Mouse (Mus musculus) T-helper 2 cell (primary cell): Measurements from ENCODE around the gene Fam229a.

Source experiments
- in situ Hi-C: fragments of 300-600 bp; cut with MboI, MseI; formaldehyde crosslinking; loops from one replicate; pipeline ENCODE4 v1.15.1; 2025; ENCODE audit warnings: high pct_unique_total_duplicates

Fam229a gene

DNA sequence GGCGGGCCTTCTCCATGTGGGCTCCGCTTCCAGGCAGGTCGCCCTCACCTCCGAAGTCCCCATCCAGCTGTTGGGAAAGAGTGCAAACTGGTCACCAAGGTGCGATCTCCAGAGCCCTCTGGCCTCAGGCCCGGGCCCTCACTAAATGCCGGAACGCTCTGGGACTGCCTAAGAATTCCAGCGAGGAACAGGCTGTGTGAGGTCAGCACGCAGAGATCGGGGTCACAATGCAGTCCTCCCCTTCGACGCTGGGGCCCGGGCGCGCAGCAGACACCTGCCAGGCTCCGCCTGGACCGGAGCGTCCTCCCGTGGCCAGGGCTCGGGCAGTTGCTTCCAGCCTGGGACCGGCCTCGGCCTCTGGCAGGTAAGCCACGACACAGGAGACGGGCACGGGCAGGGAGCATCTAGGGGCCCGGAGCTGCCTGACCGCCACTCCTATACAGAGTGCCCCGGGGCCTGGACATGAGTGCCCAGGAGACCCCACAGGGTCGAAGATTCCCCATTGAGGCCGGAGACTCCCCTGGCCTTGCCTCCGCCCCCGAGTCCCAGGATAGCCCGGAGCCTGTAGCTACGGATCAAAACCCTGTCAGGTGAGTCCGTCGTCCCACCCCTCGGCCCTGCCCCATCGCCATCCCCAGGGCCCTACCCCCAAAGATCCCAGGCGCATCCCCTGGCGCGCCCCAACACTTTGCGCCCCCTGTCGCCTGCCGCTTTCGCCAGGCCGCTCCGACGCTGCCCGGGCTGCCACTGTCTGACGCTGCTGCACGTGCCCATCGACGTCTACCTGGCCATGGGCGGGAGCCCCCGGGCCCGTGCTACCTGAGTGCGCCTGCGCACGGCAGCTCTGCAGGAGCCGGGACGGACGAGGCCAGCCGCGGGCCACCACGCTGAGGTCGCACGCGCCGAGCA is at the start of gene Fam229a, which contains the start of gene Tssk3:
Gene Fam229a, plus strand, starts transcription at position 219 of the 909 bp plus-strand sequence.
Gene Tssk3, minus strand, starts transcription at position 51 of the 909 bp plus-strand sequence.
- in situ Hi-C loops = no loop called here

DNA sequence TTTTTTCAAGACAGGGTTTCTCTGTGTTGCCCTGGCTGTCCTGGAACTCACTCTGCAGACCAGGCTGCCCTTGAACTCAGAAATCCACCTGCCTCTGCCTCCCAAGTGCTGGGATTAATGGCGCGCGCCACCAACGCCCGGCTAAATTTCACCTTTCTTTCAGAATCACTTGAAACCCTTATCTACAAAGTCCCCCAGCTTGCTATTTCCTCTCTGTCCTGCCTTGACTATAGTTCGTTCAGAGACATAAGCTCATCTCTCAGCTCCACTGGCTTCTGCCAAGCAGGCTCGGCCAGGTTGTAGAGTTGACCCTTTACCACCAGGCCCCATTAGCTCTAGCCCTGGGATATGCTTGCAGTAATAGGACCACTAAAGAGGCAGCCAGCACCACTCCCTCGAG is 43.6 kb upstream of the Fam229a start:
- in situ Hi-C loops = no loop called here

GRCm38 (mm10) chr4:129447778-129448563 is 43.0 kb upstream of the Fam229a start:
- in situ Hi-C loops = no loop called here

DNA sequence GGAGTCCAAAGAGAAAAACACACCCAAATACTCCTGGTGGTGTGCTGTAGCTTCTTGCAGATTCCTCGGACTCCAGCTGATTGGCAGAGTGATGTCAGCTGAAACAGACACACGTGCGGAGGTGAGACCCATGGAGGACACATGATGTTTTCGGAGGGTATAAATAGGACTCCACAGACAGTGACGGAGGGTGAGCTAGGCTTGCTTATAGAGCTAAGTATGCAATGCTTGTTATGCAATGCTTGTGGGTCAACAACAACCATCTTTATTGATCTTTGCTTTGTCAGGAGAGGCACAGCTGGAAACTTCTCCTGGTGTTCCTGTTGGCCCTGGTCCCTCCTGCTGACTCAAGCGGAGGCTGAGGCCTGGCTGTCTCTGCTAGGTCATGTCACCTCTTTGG is 42.3 kb upstream of the Fam229a start:
- in situ Hi-C loops = no loop called here

DNA sequence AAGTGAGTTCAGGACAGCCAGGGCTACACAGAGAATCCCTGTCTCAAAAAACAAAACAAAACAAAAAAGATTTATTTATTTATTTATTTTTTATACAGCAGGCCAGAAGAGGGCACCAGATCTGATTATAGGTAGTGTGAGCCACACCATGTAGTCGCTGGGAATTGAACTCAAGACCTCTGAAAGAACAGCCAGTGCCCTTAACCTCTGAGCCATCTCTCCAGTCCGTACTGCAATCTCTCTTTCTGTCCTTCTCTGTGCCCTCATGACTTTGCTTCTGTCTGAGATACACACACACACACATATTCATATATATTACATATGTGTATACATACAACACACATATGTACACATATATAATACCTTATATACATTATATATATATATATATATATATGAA is 40.1 kb upstream of the Fam229a start:
- in situ Hi-C loops = no loop called here

DNA sequence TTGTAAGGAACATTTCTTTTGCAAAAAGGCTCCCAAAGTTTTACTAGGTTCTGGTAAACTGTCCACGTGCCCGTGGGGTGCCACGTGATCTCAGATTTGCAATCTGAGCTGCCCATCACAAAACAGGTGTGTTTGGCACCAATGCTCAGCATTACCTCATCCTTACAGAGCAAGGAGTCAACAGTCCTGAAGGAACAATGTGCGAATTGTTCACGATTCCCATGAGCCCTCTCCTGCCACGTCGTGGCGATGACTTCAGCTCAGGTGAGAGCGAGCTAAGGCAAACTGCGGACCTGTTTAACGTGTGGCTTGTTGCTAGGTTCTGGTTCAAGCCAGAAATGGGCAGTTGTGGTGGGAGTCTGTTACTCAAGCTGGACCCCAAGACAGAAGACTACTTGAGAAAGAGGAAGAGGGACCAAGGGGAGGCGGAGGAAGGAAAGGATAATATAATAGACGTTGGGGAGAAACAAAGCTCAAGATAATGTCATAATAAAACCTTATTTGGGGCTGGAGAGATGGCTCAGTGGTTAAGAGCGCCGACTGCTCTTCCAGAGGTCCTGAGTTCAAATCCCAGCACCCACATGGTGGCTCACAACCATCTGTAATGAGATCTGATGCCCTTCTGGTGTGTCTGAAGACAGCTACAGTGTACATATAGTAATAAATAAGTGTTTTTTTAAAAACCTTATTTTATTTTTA is 39.4 kb upstream of the Fam229a start:
- in situ Hi-C loops = no loop called here

- in situ Hi-C loops = loop anchor here (5.0 kb wide), 1 partner anchor 103 kb away; no protein-coding TSS in a partner anchor
Observed at GRCm38 (mm10) chr4:129455265-129455664, 35.7 kb upstream of the Fam229a start.

GRCm38 (mm10) chr4:129456126-129456525 is 34.9 kb upstream of the Fam229a start:
- in situ Hi-C loops = loop anchor here (5.0 kb wide), 1 partner anchor 104 kb away; no protein-coding TSS in a partner anchor

- in situ Hi-C loops = loop anchor here (5.0 kb wide), 1 partner anchor 105 kb away; no protein-coding TSS in a partner anchor
Observed at GRCm38 (mm10) chr4:129457311-129457710, 33.7 kb upstream of the Fam229a start.

- in situ Hi-C loops = loop anchor here (5.0 kb wide), 1 partner anchor 107 kb away; no protein-coding TSS in a partner anchor
Observed at GRCm38 (mm10) chr4:129459726-129460125, 31.3 kb upstream of the Fam229a start.

DNA sequence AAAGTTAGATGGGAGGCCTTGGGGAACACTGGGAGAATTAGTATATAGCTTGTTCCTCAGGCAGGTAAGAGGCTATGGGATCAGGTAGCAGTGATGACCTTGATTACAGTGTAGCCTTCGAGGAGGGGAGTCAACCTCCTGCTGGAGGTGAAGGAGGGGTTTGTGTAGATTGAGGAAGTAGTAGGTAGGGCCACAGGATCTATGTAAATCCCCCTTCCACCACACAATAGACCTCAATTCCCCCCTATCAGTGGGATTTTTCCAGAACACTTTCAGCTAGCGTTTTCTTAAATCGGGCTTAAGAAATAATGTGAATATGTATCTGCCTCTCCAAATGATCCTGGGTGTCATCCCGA is 30.2 kb upstream of the Fam229a start:
- in situ Hi-C loops = no loop called here

- in situ Hi-C loops = no loop called here
Observed at GRCm38 (mm10) chr4:129461183-129461960, 29.6 kb upstream of the Fam229a start, which contains the start of gene Bsdc1. Gene Bsdc1 (plus strand): TSS chr4:129461581.

GRCm38 (mm10) chr4:129462118-129462517 is 28.9 kb upstream of the Fam229a start:
- in situ Hi-C loops = no loop called here

GRCm38 (mm10) chr4:129463097-129464059 is 27.6 kb upstream of the Fam229a start:
- in situ Hi-C loops = no loop called here

GRCm38 (mm10) chr4:129464286-129464815 is 26.6 kb upstream of the Fam229a start:
- in situ Hi-C loops = no loop called here

GRCm38 (mm10) chr4:129476047-129476446 is 14.9 kb upstream of the Fam229a start:
- in situ Hi-C loops = no loop called here

GRCm38 (mm10) chr4:129479863-129480262 is 11.1 kb upstream of the Fam229a start:
- in situ Hi-C loops = no loop called here

GRCm38 (mm10) chr4:129481090-129481489 is 9.9 kb upstream of the Fam229a start:
- in situ Hi-C loops = no loop called here

DNA sequence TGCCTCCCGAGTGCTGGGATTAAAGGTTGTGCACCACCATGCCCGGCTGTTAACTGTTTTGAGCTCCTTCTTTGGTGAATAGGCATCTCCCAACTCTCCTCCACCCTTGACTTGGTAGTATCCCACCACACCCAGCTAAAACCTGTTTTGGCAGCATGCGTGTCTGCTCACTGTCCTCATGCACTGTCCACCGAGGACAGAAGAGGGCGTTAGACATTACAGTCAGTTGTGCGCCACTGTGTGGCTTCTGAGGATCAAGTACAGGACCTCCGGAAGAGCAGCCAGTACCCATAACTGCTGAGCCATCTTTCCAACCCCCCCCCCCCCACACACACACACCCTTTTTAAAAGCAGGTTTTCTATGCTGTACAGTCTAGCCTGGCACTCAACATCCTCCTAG is 3.7 kb downstream of the Fam229a start:
- in situ Hi-C loops = no loop called here
